Mouse (Mus musculus) heart, postnatal 14 days (tissue): Measurements from ENCODE around the gene Olfr980. TPM values are rescaled to one million over a fixed set of nuclear protein-coding genes. Genes with fewer than 3 reads are reported as not detected.
"Not testable (repeated sequence)": the region's sequence is repeated elsewhere in the genome, so short reads cannot be mapped to it uniquely, and the experiment has no call there.

Experiments used
- DNase-seq, 2 experiments: peaks; one replicate each; pipeline ENCODE4 v3.0.0; 2021 to 2022
- intact Hi-C: fragments of 180-260 bp; cut with DNase I; formaldehyde crosslinking; loops from one replicate; pipeline ENCODE4 v1.15.1; 2025
- long read RNA-seq, 2 experiments: library from polyadenylated mRNA; stranded (forward); transcript quantifications; one replicate each; pipeline ENCODE4 v2.0.0; 2021
- total RNA-seq, 2 experiments: library from RNA; stranded (reverse); gene quantifications; 2 replicates each; pipeline ENCODE4 v1.2.3; 2021

Gene Olfr980
- not detected for total RNA-seq
- long read RNA-seq, experiment 1, result 0 reads
- long read RNA-seq, experiment 2, result 0 reads

GRCm38 (mm10) chr9:40009482-40009881, at the start of gene Olfr980:
Olfr980 (minus strand) TSS chr9:40009582.
- no peak for DNase-seq
- intact Hi-C loops, result no loop called here

- no peak for DNase-seq
- intact Hi-C loops, result no loop called here
Measured at GRCm38 (mm10) chr9:40050138-40050537, 40.8 kb upstream of the Olfr980 start.

GRCm38 (mm10) chr9:40021164-40021563, 11.8 kb upstream of the Olfr980 start, which contains the start of gene Olfr981:
Olfr981 (plus strand) TSS chr9:40021464.
- intact Hi-C loops, result no loop called here
- DNase-seq, result no peak

GRCm38 (mm10) chr9:40003365-40003764, 6.0 kb downstream of the Olfr980 start, which contains the start of gene Olfr979:
Olfr979 (minus strand) TSS chr9:40003465.
- intact Hi-C loops, result no loop called here
- no peak for DNase-seq

GRCm38 (mm10) chr9:39991813-39992212, 17.6 kb downstream of the Olfr980 start, which contains the start of gene Olfr978:
Olfr978 (plus strand) TSS chr9:39992113.
- no peak for DNase-seq
- intact Hi-C loops, result no loop called here

- DNase-seq, intact Hi-C loops: not testable (repeated sequence)
Measured at GRCm38 (mm10) chr9:39976581-39977145, 32.7 kb downstream of the Olfr980 start.

GRCm38 (mm10) chr9:39961033-39961432, 48.3 kb downstream of the Olfr980 start, which contains the start of gene Olfr976:
Olfr976 (minus strand) TSS chr9:39961133.
- intact Hi-C loops, result not testable (repeated sequence)

More at GRCm38 (mm10) chr9:39961033-39961432, 48.3 kb downstream of the Olfr980 start, which contains the start of gene Olfr976:
- not testable (repeated sequence) for DNase-seq

Other genes with a start within 250 kb of the Olfr980 start
- not detected for gene Olfr968, start 226.3 kb downstream of the Olfr980 start, total RNA-seq
- gene Olfr969, start 218.6 kb downstream of the Olfr980 start, total RNA-seq, result not detected
- not detected for gene Olfr970, start 200.7 kb downstream of the Olfr980 start, total RNA-seq
- gene Olfr971, start 172.7 kb downstream of the Olfr980 start, total RNA-seq, result not detected
- not detected for gene Olfr972, start 143.2 kb downstream of the Olfr980 start, total RNA-seq
- not detected for gene Olfr229, start 102.2 kb downstream of the Olfr980 start, total RNA-seq
- gene Olfr974, start 72.1 kb downstream of the Olfr980 start, total RNA-seq, result not detected
- gene Olfr975, start 57.5 kb downstream of the Olfr980 start, total RNA-seq, result not detected
- not detected for gene Olfr976, start 48.4 kb downstream of the Olfr980 start, total RNA-seq
- gene Olfr978, start 17.5 kb downstream of the Olfr980 start, total RNA-seq, result not detected
- not detected for gene Olfr979, start 6.1 kb downstream of the Olfr980 start, total RNA-seq
- gene Olfr981, start 11.9 kb upstream of the Olfr980 start, total RNA-seq, result not detected
- not detected for gene Olfr982, start 64.2 kb upstream of the Olfr980 start, total RNA-seq
- not detected for gene Olfr983, start 84.0 kb upstream of the Olfr980 start, total RNA-seq
- gene Olfr984, start 104.6 kb upstream of the Olfr980 start, total RNA-seq, result not detected
- not detected for gene Olfr985, start 120.6 kb upstream of the Olfr980 start, total RNA-seq
- not detected for gene Tmem225, start 138.5 kb upstream of the Olfr980 start, total RNA-seq
- gene Olfr986, start 171.3 kb upstream of the Olfr980 start, total RNA-seq, result not detected
- gene Zfp202, start 182.7 kb upstream of the Olfr980 start, total RNA-seq, result 1 to 10 TPM; 2.0 TPM